Mouse (Mus musculus): Measurements from ENCODE around the gene Dach1. TPM values are rescaled to one million over a fixed set of nuclear protein-coding genes. Genes with fewer than 3 reads are reported as not detected.

Gene Dach1
- polyA plus RNA-seq, 1 experiment from 2014 or later: 11.4 TPM

DNA sequence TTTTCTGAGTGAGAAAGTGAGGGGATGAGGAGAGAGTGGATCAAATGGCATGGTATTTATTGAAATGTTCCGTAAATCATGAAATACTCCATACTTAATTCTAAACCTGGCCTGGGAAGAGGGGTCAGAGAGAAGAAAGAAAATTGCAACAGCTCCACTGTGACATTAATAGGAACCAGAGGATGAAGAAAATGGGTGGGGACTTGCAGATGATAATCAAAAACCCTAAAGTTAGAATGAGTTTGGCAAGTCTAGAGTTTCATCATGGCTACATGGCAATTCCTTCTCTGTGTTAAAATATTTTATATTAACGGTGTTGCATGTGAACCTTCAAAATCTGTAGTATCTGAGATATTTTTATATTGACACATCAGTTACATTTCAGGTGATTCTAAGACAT is 80.3 kb downstream of the Dach1 start:
- no peak overlapping the region for H3K27ac ChIP-seq
- H3K27me3 ChIP-seq (ENCODE audit: low read depth, poor library complexity, severe bottlenecking): no peaks in the 10 kb centered on the region
- H3K9me3 ChIP-seq (replicated peaks): no peaks in the 10 kb centered on the region
- no peaks in the 10 kb centered on the region for H3K36me3 ChIP-seq
- WGBS: 87% methylated on average over 2 of the region's 2 CpGs
- H3K4me3 ChIP-seq: no peak overlapping the region
- peaks cover 4% of the 10 kb centered on the region; the same call in 1 of the 2 replicates for H3K4me1 ChIP-seq
- DNase-seq (ENCODE audit: low spot score): no peak

DNA sequence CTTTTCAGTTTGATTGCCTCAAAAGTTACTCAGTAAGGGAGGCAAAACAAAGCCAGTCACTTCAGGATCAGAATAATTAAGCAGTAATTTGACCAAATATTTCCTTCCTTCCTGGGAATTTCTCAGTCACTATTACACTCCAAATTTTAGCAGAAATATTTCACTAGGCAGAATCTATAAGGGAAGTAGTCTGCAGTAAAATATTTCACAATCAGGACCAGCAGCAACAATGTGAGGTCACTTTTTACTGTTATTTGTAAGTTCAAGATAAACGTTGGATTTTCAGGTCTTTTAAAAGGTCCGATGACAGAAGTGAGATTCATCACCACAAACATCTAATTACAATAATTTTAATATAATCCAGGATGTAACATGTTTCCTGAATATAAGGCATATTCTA is 82.2 kb downstream of the Dach1 start:
- WGBS: 83% methylated on average over 2 of the region's 2 CpGs
- no peak overlapping the region for H3K4me3 ChIP-seq

DNA sequence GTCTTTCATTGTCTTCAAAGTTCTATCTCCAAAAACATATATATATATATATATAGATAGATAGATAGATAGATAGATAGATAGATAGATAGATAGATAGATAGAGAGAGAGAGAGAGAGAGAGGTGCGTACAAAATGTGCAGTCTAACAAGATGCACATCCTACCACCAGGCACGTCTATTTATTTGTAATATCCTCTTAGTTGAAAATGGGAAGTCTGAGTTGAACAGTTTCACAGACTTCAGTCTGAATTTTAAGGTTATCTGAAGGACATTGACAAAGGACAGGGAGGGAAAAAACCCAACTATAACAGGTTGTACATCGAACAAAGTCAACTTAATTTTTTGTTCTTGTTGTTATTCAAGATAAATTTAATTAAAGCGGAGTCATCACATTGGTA is 82.8 kb downstream of the Dach1 start:
- Histone ChIP-seq H3K27me3 (ENCODE audit: low read depth, poor library complexity, severe bottlenecking) (no peaks in the 10 kb centered on the region), H3K9me3 (replicated peaks) (no peaks in the 10 kb centered on the region), H3K4me3 (no peak overlapping the region), H3K36me3 (no peaks in the 10 kb centered on the region), H3K4me1 (peaks cover 4% of the 10 kb centered on the region; the same call in 1 of the 2 replicates), H3K27ac (no peak overlapping the region)
- 95% methylated on average over 4 of the region's 4 CpGs for WGBS
- no peak for DNase-seq (ENCODE audit: low spot score)

More for the DNA sequence above, 82.2 kb downstream of the Dach1 start:
- DNase-seq (ENCODE audit: low spot score): no peak
- H3K4me1 ChIP-seq: peaks cover 4% of the 10 kb centered on the region; the same call in 1 of the 2 replicates
- no peaks in the 10 kb centered on the region for H3K9me3 ChIP-seq (replicated peaks)
- H3K27ac ChIP-seq: no peak overlapping the region
- no peaks in the 10 kb centered on the region for H3K27me3 ChIP-seq (ENCODE audit: low read depth, poor library complexity, severe bottlenecking)
- H3K36me3 ChIP-seq: no peaks in the 10 kb centered on the region

DNA sequence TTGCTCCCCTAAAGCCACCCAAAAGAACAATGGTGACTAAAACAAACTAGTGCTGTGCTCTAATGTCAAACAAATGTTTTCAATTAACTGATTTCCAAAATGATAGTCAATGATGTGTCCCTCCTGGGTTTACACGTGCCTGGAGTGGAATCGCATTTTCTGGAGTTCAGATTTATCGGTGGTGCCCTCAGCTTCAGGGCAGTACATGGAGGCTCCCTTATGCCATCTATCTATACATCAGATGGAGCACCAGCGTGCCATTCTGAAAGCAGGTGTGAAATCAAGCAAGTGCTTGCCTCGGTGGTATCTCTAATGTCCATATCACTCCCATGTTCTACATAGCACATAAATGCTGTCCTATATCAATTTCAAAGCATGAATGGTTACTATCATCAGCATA is 84.4 kb downstream of the Dach1 start:
- H3K4me3 ChIP-seq: no peak overlapping the region
- H3K36me3 ChIP-seq: no peaks in the 10 kb centered on the region
- H3K4me1 ChIP-seq: peaks cover 8% of the 10 kb centered on the region; the same call in 1 of the 2 replicates
- H3K9me3 ChIP-seq (replicated peaks): no peaks in the 10 kb centered on the region
- 73% methylated on average over 5 of the region's 5 CpGs for WGBS
- no peak for DNase-seq (ENCODE audit: low spot score)
- H3K27me3 ChIP-seq (ENCODE audit: low read depth, poor library complexity, severe bottlenecking): no peaks in the 10 kb centered on the region
- no peak overlapping the region for H3K27ac ChIP-seq

DNA sequence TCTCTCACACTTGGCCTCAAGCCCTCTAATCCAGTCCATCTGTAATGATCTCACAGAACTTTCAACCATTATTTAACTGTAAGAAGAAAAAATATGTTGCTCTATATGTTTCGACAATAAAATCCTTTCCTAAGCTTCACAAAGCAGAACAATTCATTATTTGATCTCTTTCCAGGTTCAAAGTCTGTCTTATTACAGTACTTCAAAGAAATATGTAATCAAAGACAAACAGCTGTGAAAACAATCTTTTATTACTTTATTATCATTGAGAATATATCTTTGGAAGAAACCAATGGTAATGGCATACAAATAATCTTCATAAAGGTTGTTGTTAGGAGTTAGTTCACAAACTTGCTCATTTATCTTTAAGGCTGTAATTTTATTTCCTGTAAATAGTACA is 84.8 kb downstream of the Dach1 start:
- 85% methylated on average over 1 of the region's 1 CpGs for WGBS
- H3K27ac ChIP-seq: no peak overlapping the region
- no peak for DNase-seq (ENCODE audit: low spot score)
- H3K36me3 ChIP-seq: no peaks in the 10 kb centered on the region
- H3K4me1 ChIP-seq: peaks cover 8% of the 10 kb centered on the region; the same call in 1 of the 2 replicates
- no peaks in the 10 kb centered on the region for H3K27me3 ChIP-seq (ENCODE audit: low read depth, poor library complexity, severe bottlenecking)
- no peaks in the 10 kb centered on the region for H3K9me3 ChIP-seq (replicated peaks)
- no peak overlapping the region for H3K4me3 ChIP-seq

DNA sequence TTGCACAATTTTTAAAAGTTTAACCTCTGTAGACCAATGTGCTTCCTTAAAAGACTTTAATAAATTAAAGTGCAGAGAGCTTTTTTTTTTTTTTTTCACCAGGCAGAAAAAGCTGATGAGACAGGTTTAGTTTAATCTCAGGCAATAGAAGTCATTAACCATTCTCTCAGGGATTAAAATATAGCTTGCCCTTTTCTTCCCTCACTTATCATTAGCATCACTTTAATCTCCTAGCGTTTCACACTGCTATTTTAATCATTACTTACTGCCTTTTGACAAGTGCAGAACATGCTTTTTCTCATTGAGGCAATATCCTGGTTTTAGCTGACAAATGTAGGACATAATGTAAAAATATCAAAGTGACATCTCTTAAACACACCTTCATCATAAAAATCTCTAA is 86.1 kb downstream of the Dach1 start:
- Histone ChIP-seq H3K36me3 (no peaks in the 10 kb centered on the region), H3K27ac (no peak overlapping the region), H3K4me1 (peaks cover 8% of the 10 kb centered on the region; the same call in 1 of the 2 replicates), H3K4me3 (no peak overlapping the region), H3K9me3 (replicated peaks) (no peaks in the 10 kb centered on the region), H3K27me3 (ENCODE audit: low read depth, poor library complexity, severe bottlenecking) (no peaks in the 10 kb centered on the region)
- 24% methylated on average over 1 of the region's 1 CpGs for WGBS
- DNase-seq (ENCODE audit: low spot score): no peak

DNA sequence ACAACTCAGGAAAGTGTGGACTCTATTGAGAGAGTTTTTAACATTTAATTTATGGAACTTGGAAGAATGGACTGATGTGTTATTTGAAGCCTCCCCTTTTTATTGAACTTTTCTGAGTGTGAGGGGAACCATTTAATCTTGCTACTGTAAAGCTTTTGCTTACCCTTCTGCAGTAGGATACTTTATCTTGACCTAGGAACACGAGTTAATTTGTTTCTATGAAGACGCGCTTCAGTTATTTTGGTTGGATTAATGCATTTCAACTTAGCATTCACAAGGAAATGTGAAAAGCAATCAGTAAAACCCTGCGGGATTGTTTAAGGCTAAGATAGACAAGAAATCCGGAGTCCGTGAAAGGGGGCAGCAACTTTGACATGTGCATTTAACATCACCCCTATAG is 89.6 kb downstream of the Dach1 start:
- Histone ChIP-seq H3K27ac (no peak overlapping the region), H3K4me1 (peaks cover 7% of the 10 kb centered on the region; the same call in 1 of the 2 replicates), H3K9me3 (replicated peaks) (no peaks in the 10 kb centered on the region), H3K4me3 (no peak overlapping the region), H3K27me3 (ENCODE audit: low read depth, poor library complexity, severe bottlenecking) (no peaks in the 10 kb centered on the region), H3K36me3 (no peaks in the 10 kb centered on the region)
- DNase-seq (ENCODE audit: low spot score): no peak
- 91% methylated on average over 6 of the region's 6 CpGs for WGBS

DNA sequence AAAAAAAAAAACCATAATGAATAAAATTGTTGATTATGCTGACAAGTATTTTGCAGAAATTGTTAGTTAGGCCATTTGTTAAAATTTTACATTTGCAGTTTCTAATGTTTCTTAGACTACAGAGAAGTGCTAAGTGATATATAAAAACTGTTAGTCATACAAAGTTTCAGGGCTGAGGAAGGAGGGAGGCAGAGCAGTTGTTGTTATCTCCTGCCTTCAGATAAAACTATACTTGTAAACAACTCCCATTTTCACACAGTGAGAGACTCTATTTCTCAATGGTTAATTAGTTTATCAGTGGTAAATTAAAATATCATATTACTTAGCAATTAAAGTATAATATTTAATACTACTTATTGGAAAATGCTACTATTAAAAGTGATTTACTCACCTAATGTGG is 91.6 kb downstream of the Dach1 start:
- no peaks in the 10 kb centered on the region for H3K9me3 ChIP-seq (replicated peaks)
- no peaks in the 10 kb centered on the region for H3K27me3 ChIP-seq (ENCODE audit: low read depth, poor library complexity, severe bottlenecking)
- H3K4me1 ChIP-seq: peaks cover 11% of the 10 kb centered on the region
- no peak for DNase-seq (ENCODE audit: low spot score)
- no peak overlapping the region for H3K4me3 ChIP-seq
- H3K27ac ChIP-seq: no peak overlapping the region
- H3K36me3 ChIP-seq: no peaks in the 10 kb centered on the region

DNA sequence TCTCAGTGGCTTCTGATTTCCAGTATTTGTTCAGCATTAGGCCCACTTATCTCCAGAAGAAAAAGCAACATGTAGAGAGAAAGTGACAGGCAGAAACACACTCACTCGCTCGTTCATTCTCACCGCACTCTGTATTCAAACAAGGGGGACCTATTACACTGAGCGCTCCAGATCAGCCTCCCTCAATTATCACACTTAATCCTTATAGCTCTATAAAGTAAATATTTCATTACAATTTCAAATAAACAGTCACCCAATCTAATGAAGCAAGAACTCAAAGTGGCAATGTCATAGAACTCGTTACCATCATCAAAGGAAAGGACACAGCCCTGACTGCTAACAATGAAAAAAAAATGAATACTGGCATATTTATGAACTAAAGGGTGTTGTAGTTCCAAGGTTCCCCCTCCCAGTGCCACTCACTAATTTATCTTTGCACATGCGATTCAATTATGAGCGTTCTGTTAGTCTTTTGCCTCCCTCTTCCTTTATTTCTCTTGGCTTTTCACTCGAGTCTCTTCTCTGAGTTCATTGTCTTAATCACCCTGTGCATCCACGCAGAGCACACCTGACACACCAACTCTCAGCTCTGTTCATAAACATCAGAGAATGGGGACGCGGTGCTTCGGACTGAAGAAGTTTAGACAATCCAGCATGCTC is 96.0 kb downstream of the Dach1 start:
- Histone ChIP-seq H3K9me3 (replicated peaks) (no peaks in the 10 kb centered on the region), H3K27ac (0 out of 2 replicates have a peak overlapping the region, but pooled peaks have one; percentile 21), H3K4me1 (peaks cover 30% of the 10 kb centered on the region), H3K36me3 (no peaks in the 10 kb centered on the region), H3K27me3 (ENCODE audit: low read depth, poor library complexity, severe bottlenecking) (no peaks in the 10 kb centered on the region), H3K4me3 (no peak overlapping the region)
- 73% methylated on average over 12 of the region's 12 CpGs for WGBS
- DNase-seq (ENCODE audit: low spot score): no peak

DNA sequence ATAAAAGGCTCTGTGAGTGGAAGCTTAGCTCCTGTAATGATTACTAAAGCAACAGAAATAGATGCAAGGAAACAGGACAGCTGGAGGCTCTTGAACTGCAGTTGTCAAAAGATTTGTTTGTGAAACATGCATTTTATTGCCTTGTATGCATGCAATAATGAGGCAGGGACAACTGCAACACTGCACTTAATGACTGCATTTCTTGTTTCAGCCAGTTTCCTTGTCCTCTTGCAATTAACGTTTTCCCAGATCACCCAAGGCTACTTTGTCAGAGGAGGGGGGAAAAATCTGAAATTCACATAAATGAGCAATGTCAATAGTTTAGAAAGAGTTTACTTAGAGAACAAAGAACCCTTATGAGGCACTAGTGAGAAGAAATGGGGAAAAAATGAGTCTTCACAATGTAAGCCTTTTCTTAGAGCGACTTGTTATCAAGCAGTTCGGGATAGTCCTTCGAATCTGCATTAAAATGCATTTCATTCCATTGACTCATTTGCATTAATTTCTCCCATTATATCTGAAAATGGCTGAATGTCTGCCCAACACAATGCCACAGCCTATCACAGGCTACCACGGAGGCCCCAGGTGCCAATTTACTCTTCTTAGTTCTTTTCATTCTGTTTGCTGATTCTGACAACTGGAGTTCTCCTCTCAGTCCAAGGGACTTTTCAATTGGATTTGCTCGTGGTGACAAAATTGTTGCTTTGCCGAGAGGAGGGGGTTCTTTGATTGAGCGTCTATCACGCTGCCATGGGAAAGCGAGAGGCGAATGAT is 96.7 kb downstream of the Dach1 start:
- H3K27me3 ChIP-seq (ENCODE audit: low read depth, poor library complexity, severe bottlenecking): no peaks in the 10 kb centered on the region
- DNase-seq (ENCODE audit: low spot score): no peak
- H3K4me3 ChIP-seq: no peak overlapping the region
- H3K27ac ChIP-seq: 0 out of 2 replicates have a peak overlapping the region, but pooled peaks have one; percentile 21
- no peaks in the 10 kb centered on the region for H3K9me3 ChIP-seq (replicated peaks)
- WGBS: 59% methylated on average over 11 of the region's 11 CpGs
- H3K36me3 ChIP-seq: no peaks in the 10 kb centered on the region
- peaks cover 30% of the 10 kb centered on the region for H3K4me1 ChIP-seq

DNA sequence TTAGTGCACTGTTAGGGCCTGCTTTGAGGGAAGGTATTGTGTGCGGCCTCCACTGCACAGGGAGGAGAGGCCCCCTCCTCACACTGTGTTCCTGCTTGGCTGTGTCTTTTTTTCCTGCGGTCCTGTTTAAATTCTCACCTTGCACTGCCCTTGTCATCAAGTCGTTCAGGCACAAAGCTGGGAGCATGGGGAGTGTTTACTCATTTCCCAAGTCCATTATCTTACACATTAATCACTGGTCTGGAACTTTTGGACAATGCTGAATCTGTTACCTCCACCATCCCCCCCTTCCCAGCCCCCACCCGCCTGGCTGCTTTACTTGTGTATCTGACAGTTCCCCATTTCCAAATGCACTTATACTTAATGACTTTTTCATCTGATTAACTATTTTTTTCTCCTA is 97.7 kb downstream of the Dach1 start:
- peaks cover 30% of the 10 kb centered on the region for H3K4me1 ChIP-seq
- H3K9me3 ChIP-seq (replicated peaks): no peaks in the 10 kb centered on the region
- 10% methylated on average over 4 of the region's 4 CpGs for WGBS
- peak; percentile 35 for DNase-seq (ENCODE audit: low spot score)
- no peak overlapping the region for H3K27ac ChIP-seq
- no peaks in the 10 kb centered on the region for H3K36me3 ChIP-seq
- no peaks in the 10 kb centered on the region for H3K27me3 ChIP-seq (ENCODE audit: low read depth, poor library complexity, severe bottlenecking)
- no peak overlapping the region for H3K4me3 ChIP-seq

DNA sequence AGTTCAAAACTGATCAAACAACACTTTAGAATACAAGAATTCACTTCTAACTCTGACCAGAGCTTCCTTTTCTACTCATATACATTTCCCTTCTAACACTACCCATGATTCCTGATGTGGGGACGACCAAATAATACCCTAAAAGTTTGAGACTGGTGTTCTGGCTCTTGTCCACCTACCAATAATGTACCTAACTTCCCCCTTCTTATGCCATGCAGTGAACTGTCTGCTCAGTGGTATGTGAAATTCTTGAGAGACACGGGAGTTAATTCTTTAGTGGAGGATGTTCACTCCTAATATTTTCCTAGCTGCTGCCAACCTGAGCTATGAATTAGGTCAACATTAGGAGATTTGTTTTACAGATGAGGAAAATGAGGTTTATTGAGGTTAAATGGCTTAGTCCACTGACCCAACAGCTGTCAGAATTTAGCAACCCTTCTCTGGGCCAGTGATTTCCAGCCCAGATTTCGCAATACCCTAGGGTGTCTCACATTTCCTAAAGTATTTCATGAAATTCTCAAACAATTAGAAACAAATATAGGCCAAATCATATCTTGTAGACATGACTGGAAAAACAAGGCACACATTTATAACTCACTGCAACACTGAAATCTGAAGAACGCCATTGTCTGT is 102.2 kb downstream of the Dach1 start:
- WGBS: 82% methylated on average over 4 of the region's 4 CpGs
- H3K4me3 ChIP-seq: no peak overlapping the region
- H3K27me3 ChIP-seq (ENCODE audit: low read depth, poor library complexity, severe bottlenecking): no peaks in the 10 kb centered on the region
- no peak for DNase-seq (ENCODE audit: low spot score)
- peaks cover 17% of the 10 kb centered on the region for H3K4me1 ChIP-seq
- H3K36me3 ChIP-seq: no peaks in the 10 kb centered on the region
- no peak overlapping the region for H3K27ac ChIP-seq
- H3K9me3 ChIP-seq (replicated peaks): no peaks in the 10 kb centered on the region

DNA sequence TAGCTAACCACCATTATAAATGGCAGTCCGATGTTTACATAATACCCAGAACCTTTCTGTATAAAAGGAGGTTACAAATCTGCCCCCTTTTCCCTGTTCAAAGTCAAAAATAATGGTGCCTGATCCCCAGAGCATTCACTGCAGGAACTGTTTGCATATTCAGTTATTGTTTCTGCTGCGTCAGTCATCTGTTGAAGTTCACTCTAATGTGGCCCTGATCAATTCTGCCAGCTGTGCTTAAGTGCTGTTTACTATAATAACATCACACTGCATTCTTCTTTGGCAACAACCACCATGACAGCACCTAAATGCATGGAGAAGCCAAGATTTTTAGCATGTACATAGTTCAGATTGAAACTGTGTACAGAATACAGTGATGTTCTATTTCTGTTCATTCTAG is 105.4 kb downstream of the Dach1 start:
- no peaks in the 10 kb centered on the region for H3K27me3 ChIP-seq (ENCODE audit: low read depth, poor library complexity, severe bottlenecking)
- 88% methylated on average over 2 of the region's 2 CpGs for WGBS
- no peak overlapping the region for H3K4me3 ChIP-seq
- no peaks in the 10 kb centered on the region for H3K9me3 ChIP-seq (replicated peaks)
- DNase-seq (ENCODE audit: low spot score): no peak
- H3K27ac ChIP-seq: no peak overlapping the region
- no peaks in the 10 kb centered on the region for H3K4me1 ChIP-seq
- no peaks in the 10 kb centered on the region for H3K36me3 ChIP-seq

All from limb, embryonic 10.5 days (tissue).